Mouse (Mus musculus): ENCODE measurements at regions not wholly inside any gene's neighbourhood (a gene's known extent, or its start where the extent isn't known, plus 50 kb on each side); places are given as distances from the start of the nearest gene placed in this dataset.

GRCm38 (mm10) chr13:47952946-47953345 is 308.1 kb upstream of the Id4 start:
- H3K9me3 ChIP-seq (ENCODE audit: low read length): no peaks in the 10 kb centered on the region
- no peak overlapping the region for H3K4me2 ChIP-seq (ENCODE audit: low read depth, low read length)
- no peak overlapping the region for H3K4me3 ChIP-seq (ENCODE audit: low read depth, low read length)
- ATAC-seq: no peak
- no peak overlapping the region for H3K27ac ChIP-seq (ENCODE audit: low read depth)
- 60% methylated on average over 3 of the region's 3 CpGs for WGBS (ENCODE audit: insufficient replicate concordance)
- no peaks in the 10 kb centered on the region for H3K36me3 ChIP-seq (replicated peaks; ENCODE audit: insufficient read depth, low read length)
- no peak for DNase-seq
- no peak for TF ChIP-seq CTCF (IDR thresholded peaks at IDR 0.05; ENCODE audit: low read depth)
- no peak overlapping the region for H3K9ac ChIP-seq (replicated peaks)
- H3K27me3 ChIP-seq (ENCODE audit: insufficient read depth, low read length): no peaks in the 10 kb centered on the region
- no peaks in the 10 kb centered on the region for H3K4me1 ChIP-seq (ENCODE audit: insufficient read depth)

- H3K4me2 ChIP-seq (ENCODE audit: low read depth, low read length): no peak overlapping the region
- no peaks in the 10 kb centered on the region for H3K27me3 ChIP-seq (ENCODE audit: insufficient read depth, low read length)
- DNase-seq (no peak), ATAC-seq (no peak)
- H3K4me1 ChIP-seq (ENCODE audit: insufficient read depth): no peaks in the 10 kb centered on the region
- 72% methylated on average over 7 of the region's 7 CpGs for WGBS (ENCODE audit: insufficient replicate concordance)
- H3K36me3 ChIP-seq (replicated peaks; ENCODE audit: insufficient read depth, low read length): no peaks in the 10 kb centered on the region
- H3K27ac ChIP-seq (ENCODE audit: low read depth): no peak overlapping the region
- H3K4me3 ChIP-seq (ENCODE audit: low read depth, low read length): no peak overlapping the region
- no peaks in the 10 kb centered on the region for H3K9me3 ChIP-seq (ENCODE audit: low read length)
- TF ChIP-seq EP300 (IDR thresholded peaks at IDR 0.05; ENCODE audit: low read depth) (no peak), CTCF (IDR thresholded peaks at IDR 0.05; ENCODE audit: low read depth) (no peak)
- no peak overlapping the region for H3K9ac ChIP-seq (replicated peaks)
Observed at GRCm38 (mm10) chr13:47953776-47954175, 307.3 kb upstream of the Id4 start.

- no peak overlapping the region for H3K4me3 ChIP-seq (ENCODE audit: low read depth, low read length)
- no peak overlapping the region for H3K9ac ChIP-seq (replicated peaks)
- H3K4me1 ChIP-seq (ENCODE audit: insufficient read depth): no peaks in the 10 kb centered on the region
- no peaks in the 10 kb centered on the region for H3K36me3 ChIP-seq (replicated peaks; ENCODE audit: insufficient read depth, low read length)
- no peak for TF ChIP-seq EP300 (IDR thresholded peaks at IDR 0.05; ENCODE audit: low read depth)
- no peak overlapping the region for H3K27ac ChIP-seq (ENCODE audit: low read depth)
- no peaks in the 10 kb centered on the region for H3K9me3 ChIP-seq (ENCODE audit: low read length)
- DNase-seq (no peak), ATAC-seq (no peak)
- H3K27me3 ChIP-seq (ENCODE audit: insufficient read depth, low read length): no peaks in the 10 kb centered on the region
- 79% methylated on average over 10 of the region's 10 CpGs for whole genome bisulfite sequencing (ENCODE audit: insufficient replicate concordance)
- no peak overlapping the region for H3K4me2 ChIP-seq (ENCODE audit: low read depth, low read length)
Observed at GRCm38 (mm10) chr13:47955504-47955903, 305.5 kb upstream of the Id4 start.

- Histone ChIP-seq H3K9ac (replicated peaks) (no peak overlapping the region), H3K4me3 (ENCODE audit: low read depth, low read length) (no peak overlapping the region), H3K27ac (ENCODE audit: low read depth) (no peak overlapping the region), H3K4me1 (ENCODE audit: insufficient read depth) (no peaks in the 10 kb centered on the region), H3K27me3 (ENCODE audit: insufficient read depth, low read length) (no peaks in the 10 kb centered on the region), H3K4me2 (ENCODE audit: low read depth, low read length) (no peak overlapping the region), H3K9me3 (ENCODE audit: low read length) (no peaks in the 10 kb centered on the region), H3K36me3 (replicated peaks; ENCODE audit: insufficient read depth, low read length) (no peaks in the 10 kb centered on the region)
- TF ChIP-seq EP300 (IDR thresholded peaks at IDR 0.05; ENCODE audit: low read depth): no peak
- no peak for TF ChIP-seq CTCF (IDR thresholded peaks at IDR 0.05; ENCODE audit: low read depth)
- DNase-seq: no peak
- 88% methylated on average over 11 of the region's 11 CpGs for WGBS (ENCODE audit: insufficient replicate concordance)
- no peak for ATAC-seq
Observed at GRCm38 (mm10) chr13:47957662-47958061, 303.4 kb upstream of the Id4 start.

- Histone ChIP-seq H3K27me3 (ENCODE audit: insufficient read depth, low read length) (no peaks in the 10 kb centered on the region), H3K9me3 (ENCODE audit: low read length) (no peaks in the 10 kb centered on the region), H3K4me3 (ENCODE audit: low read depth, low read length) (no peak overlapping the region), H3K36me3 (replicated peaks; ENCODE audit: insufficient read depth, low read length) (no peaks in the 10 kb centered on the region), H3K27ac (ENCODE audit: low read depth) (no peak overlapping the region), H3K9ac (replicated peaks) (no peak overlapping the region), H3K4me2 (ENCODE audit: low read depth, low read length) (no peak overlapping the region), H3K4me1 (ENCODE audit: insufficient read depth) (no peaks in the 10 kb centered on the region)
- no peak for ATAC-seq
- 45% methylated on average over 12 of the region's 12 CpGs for WGBS (ENCODE audit: insufficient replicate concordance)
- TF ChIP-seq EP300 (IDR thresholded peaks at IDR 0.05; ENCODE audit: low read depth) (no peak), CTCF (IDR thresholded peaks at IDR 0.05; ENCODE audit: low read depth) (no peak)
- DNase-seq: no peak
Observed at GRCm38 (mm10) chr13:47974216-47974615, 286.8 kb upstream of the Id4 start.

GRCm38 (mm10) chr13:47974756-47975515 is 286.1 kb upstream of the Id4 start:
- Histone ChIP-seq H3K4me1 (ENCODE audit: insufficient read depth) (no peaks in the 10 kb centered on the region), H3K27me3 (ENCODE audit: insufficient read depth, low read length) (no peaks in the 10 kb centered on the region), H3K9ac (replicated peaks) (no peak overlapping the region), H3K4me2 (ENCODE audit: low read depth, low read length) (no peak overlapping the region), H3K36me3 (replicated peaks; ENCODE audit: insufficient read depth, low read length) (no peaks in the 10 kb centered on the region), H3K4me3 (ENCODE audit: low read depth, low read length) (no peak overlapping the region), H3K27ac (ENCODE audit: low read depth) (no peak overlapping the region), H3K9me3 (ENCODE audit: low read length) (no peaks in the 10 kb centered on the region)
- 78% methylated on average over 16 of the region's 16 CpGs for WGBS (ENCODE audit: insufficient replicate concordance)
- TF ChIP-seq EP300 (IDR thresholded peaks at IDR 0.05; ENCODE audit: low read depth): no peak
- no peak for DNase-seq
- ATAC-seq: no peak

DNA sequence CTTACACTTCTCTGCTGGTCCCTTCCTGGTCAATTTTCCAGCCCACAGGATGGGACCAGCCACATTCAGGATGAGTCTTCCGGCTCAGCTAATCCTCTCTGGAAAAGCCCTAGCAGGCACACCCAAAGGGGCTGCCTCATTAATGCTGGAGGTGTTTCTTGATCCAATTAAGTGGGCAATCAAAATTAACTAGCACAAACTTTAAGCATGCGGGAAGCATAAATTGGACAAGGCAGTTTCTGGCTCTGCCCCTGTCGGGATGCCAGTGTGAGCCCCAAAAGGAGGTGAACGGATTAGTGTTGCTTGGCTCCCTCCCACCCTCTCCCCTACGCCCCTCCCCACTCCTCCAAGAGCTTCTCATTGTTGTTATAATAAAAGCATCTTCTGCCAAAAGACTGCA is 262.5 kb upstream of the Id4 start:
- no peaks in the 10 kb centered on the region for H3K4me1 ChIP-seq (ENCODE audit: insufficient read depth)
- H3K27me3 ChIP-seq (ENCODE audit: insufficient read depth, low read length): no peaks in the 10 kb centered on the region
- TF ChIP-seq CTCF (IDR thresholded peaks at IDR 0.05; ENCODE audit: low read depth) (no peak), EP300 (IDR thresholded peaks at IDR 0.05; ENCODE audit: low read depth) (no peak)
- no peak overlapping the region for H3K27ac ChIP-seq (ENCODE audit: low read depth)
- no peaks in the 10 kb centered on the region for H3K9me3 ChIP-seq (ENCODE audit: low read length)
- DNase-seq: no peak
- no peak for ATAC-seq
- no peak overlapping the region for H3K4me2 ChIP-seq (ENCODE audit: low read depth, low read length)
- no peaks in the 10 kb centered on the region for H3K36me3 ChIP-seq (replicated peaks; ENCODE audit: insufficient read depth, low read length)
- no peak overlapping the region for H3K4me3 ChIP-seq (ENCODE audit: low read depth, low read length)
- whole genome bisulfite sequencing (ENCODE audit: insufficient replicate concordance): 67% methylated on average over 5 of the region's 5 CpGs
- H3K9ac ChIP-seq (replicated peaks): no peak overlapping the region

Measured in liver, postnatal 0 days (tissue).